Mouse (Mus musculus) testis, postnatal 10 days (tissue): ENCODE results near the gene Sprtn.

ENCODE experiments used
- DNase-seq: peaks from one replicate; pipeline ENCODE4 v3.0.0; 2021; ENCODE audit warnings: low spot score

The Sprtn gene

DNA sequence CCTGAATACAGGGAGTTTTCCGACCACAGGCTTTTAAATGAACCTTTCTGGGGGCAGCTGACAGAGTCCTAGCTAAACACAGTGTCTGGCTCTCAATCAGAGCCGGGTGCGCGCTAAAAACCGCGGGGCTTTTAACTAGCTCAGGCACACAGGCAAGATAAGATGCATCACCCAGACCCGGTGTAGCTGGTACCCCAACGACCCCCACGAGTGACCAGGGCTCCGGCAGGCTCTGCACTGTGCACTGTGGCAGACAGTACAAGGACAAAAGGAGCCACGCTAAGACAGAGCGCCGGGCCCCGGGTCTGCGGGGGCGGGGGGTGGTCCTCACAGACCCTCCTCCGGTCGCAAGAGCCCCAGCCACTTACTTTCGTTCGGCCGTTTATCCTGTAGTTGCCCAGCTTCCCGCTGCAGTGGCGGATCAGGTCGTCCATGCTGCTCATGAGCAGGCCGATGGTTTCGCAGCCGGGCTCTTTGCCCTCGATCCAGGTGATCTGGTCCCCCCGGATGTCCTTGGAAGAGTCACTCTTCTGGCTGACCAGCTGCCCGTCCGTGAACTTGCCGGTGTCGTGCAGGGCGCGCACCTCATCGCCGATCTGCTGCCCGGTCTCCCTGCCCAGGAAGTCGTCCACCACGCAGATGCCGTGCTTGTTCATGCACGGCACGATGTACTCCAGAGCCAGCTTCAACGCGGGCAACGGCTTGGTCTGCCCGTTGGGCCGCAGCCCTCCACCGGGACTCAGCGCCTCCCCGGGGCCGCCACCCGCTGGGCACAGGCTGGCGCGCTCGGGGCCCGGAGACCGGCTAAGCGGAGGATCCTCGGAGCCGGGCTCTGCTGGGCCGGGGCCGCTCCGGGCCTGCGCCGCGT is 50.4 kb downstream of the Sprtn start:
- peak; percentile 63 for DNase-seq

DNA sequence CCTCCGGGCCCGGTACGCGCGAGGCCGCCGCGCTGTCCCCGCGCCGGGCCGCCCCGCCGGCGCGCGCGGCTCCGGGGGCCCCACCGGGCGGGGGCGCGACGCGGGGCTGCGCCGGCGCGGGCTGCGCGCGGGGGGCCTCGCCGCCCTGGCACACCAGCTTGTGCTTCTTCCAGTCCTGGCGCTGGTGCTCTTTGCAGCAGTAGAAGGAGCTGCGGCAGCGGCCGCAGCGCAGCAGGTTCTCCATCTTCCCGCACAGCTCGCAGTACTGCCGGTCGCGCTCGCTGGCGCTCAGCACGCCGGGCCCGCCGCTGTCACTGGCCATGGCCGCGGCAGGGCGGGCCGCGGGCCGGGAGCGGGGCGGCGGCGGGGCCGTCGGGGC is 51.0 kb downstream of the Sprtn start:
- DNase-seq: peak; percentile 55

DNA sequence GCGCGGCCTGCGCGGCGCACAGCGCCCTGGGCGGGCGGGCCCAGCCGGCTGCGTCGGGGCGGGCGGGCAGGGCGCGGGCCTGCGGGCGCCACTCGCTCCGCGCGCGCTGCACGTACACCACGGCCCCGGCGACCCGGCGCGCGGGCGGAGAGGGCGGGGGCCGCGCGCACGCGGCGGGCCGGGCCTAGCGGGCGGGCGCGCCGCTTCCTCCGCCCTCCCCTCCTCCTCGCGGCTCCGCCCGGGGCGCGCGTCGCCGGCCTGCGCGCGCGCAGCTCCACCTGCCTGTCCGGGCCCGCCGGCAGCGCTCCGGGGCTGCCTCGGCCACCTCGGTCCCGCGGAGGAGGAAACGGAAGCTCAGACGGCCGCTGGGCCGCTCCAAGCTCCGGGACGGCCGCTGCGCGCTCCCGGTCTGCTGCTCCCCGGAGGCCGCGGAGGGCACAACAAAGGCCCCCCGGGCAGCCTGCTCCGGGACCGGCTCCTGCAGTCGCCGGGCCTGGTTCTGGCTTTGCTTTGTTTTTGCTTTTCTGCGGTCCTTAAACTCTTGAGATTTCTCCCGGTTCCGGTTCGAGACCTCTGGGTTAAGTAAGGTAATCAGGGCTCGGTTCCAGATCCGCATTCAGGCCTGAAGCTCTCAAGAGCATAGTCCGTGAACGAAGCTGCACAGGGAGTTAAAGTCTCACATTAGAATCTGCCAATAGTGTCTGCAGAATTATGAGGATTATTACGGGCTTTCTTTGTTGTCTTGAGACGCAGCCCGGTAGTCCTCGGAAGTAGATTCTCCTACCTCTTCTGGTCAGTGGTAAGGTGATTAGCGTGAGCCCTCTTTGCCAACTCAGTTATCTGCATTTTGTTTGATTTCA is 51.8 kb downstream of the Sprtn start, which contains the start of gene Egln1:
Egln1 (minus strand) TSS at position 116 of the 860 bp plus-strand sequence.
- DNase-seq: peak; percentile 80

DNA sequence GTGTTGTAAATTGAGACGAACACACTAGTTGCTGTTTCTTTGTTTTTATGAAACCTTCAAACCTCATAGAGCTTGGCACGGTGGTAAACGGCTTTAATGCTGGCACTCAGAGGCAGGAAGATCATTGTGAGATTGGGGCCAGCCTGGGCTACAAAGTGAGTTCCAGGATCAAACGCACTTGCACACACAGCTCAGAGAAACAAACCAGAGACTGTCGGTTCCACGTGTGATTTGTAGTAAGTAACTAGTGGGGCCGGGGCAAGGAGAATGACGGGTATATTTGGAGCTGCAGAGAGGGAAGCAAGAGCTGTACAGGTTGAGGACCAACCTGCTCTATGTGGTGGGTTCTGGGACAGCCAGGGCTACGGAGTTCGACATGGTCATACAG is 52.4 kb downstream of the Sprtn start:
- no peak for DNase-seq

DNA sequence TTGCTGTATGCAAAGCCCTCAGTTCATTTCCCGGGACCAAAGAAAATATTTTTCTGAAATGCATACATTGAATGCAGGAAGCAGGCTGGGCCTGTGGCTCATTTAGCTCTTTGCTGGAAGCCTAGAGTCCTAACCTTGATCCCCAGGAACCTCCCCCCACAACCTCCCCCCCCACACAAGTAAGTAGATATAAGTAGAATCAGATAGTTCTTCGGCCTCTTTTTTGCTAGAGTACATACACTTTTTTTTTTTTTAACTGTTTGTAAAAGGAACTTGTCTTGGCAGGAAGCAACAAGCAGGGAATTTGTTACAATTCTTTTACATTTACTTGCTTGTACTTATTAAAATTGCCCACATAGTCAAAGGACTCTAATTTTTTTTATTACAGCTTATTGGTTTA is 53.2 kb downstream of the Sprtn start:
- no peak for DNase-seq

DNA sequence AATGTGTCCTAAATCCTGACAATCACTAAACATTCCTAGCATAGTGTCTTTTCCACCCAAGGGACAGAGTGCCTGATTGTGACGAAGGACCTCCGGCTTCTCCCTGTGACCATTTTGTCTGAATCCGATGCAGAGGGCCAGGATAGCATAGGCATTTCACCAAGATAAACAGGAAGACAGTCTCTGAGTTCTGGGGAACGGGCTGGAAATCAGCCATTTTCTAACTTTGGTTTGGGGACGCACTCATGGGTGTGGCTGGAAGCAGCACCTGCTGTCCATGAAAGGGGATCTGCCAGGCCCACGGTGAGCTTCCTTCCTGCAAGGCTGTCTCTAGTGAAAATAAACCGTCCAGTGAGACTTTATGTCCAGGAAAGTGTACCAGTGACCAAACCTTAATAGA is 55.5 kb downstream of the Sprtn start:
- DNase-seq: no peak

DNA sequence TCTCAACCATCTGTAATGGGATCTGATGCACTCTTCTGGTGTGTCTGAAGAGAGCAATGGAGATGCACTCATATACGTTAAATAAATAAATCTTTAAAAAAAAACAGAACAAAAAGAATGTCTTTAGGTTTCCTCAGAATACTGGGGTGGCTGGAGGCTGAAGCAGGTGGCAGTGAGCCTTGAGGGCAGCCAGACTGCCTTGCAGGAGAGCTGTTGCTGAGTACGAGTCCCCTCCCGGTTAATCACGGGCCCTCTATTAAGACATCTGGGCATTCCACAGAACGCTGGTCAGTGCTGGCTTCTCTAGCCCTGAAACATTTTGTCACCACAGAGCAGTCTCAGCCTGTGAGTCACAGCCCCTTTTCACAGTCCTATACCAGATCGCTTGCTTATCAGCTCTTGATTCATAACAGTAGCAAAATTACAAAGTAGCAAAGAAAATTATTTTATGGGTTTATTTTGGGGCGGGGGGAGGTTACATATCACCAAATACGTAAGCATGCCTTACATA is 56.9 kb downstream of the Sprtn start:
- DNase-seq: no peak
